Mouse (Mus musculus) heart, embryonic 11.5 days (tissue): ENCODE results near the gene Adgrg2. TPM values are rescaled to one million over a fixed set of nuclear protein-coding genes. Genes with fewer than 3 reads are reported as not detected.

Experiments
- ATAC-seq: fragments of 200-750 bp; cut with Nextera tagmentation; replicated peaks from 2 replicates; pipeline ENCODE4 v1.8.0; 2017; ENCODE audit warnings: moderate library complexity; ENCODE audit not compliant: insufficient number of reproducible peaks, low FRiP score, low TSS enrichment
- H3K27ac ChIP-seq: fragments of 300-500 bp; sonication (generic); 2 replicates; pipeline ENCODE4 v1.5.1; 2014; ENCODE audit warnings: mild to moderate bottlenecking, low read depth, low read length
- H3K27me3 ChIP-seq: fragments of 300-500 bp; sonication (generic); 2 replicates; pipeline ENCODE4 v1.6.1; 2014; ENCODE audit warnings: mild to moderate bottlenecking, low read length, mixed read lengths; ENCODE audit not compliant: control insufficient read depth, insufficient read depth
- H3K36me3 ChIP-seq: fragments of 300-500 bp; sonication (generic); 2 replicates; pipeline ENCODE4 v1.6.1; 2014; ENCODE audit warnings: mild to moderate bottlenecking, low read length, moderate library complexity, mixed read lengths; ENCODE audit not compliant: control insufficient read depth, insufficient read depth
- H3K4me1 ChIP-seq: fragments of 300-500 bp; sonication (generic); 2 replicates; pipeline ENCODE4 v1.6.1; 2014; ENCODE audit warnings: low read length; ENCODE audit not compliant: control insufficient read depth, insufficient read depth
- H3K4me2 ChIP-seq: fragments of 300-500 bp; sonication (generic); 2 replicates; pipeline ENCODE4 v1.6.1; 2014; ENCODE audit warnings: mild to moderate bottlenecking, moderate library complexity
- H3K4me3 ChIP-seq: fragments of 300-500 bp; sonication (generic); 2 replicates; pipeline ENCODE4 v1.5.1; 2014; ENCODE audit warnings: low read depth, low read length
- H3K9ac ChIP-seq: fragments of 300-500 bp; sonication (generic); 2 replicates; pipeline ENCODE4 v1.6.1; 2014; ENCODE audit warnings: mild to moderate bottlenecking, low read depth, low read length, moderate library complexity
- H3K9me3 ChIP-seq: fragments of 300-500 bp; sonication (generic); replicated peaks from 2 replicates; pipeline ENCODE4 v1.6.1; 2016; ENCODE audit warnings: low read length; ENCODE audit not compliant: control insufficient read depth
- WGBS: fragments of 180-500 bp; shearing (Covaris S2); extraction: QIAGEN DNeasy Blood & Tissue Kit; methylation state at CpG from one replicate; pipeline ENCODE4 v1.1.7; 2014; ENCODE audit not compliant: insufficient replicate concordance; 5-methylcytosine and 5-hydroxymethylcytosine counted together
- polyA plus RNA-seq: library from polyadenylated mRNA; unstranded; fragments of >200 nt; fragmentation: Nextera tagmentation; extraction: Ambion mirVana; gene quantifications from 2 replicates; pipeline ENCODE4 v1.2.1, GENCODE M21; 2014

Gene Adgrg2
- polyA plus RNA-seq, 1 experiment from 2014 or later = 0.54 TPM

DNA sequence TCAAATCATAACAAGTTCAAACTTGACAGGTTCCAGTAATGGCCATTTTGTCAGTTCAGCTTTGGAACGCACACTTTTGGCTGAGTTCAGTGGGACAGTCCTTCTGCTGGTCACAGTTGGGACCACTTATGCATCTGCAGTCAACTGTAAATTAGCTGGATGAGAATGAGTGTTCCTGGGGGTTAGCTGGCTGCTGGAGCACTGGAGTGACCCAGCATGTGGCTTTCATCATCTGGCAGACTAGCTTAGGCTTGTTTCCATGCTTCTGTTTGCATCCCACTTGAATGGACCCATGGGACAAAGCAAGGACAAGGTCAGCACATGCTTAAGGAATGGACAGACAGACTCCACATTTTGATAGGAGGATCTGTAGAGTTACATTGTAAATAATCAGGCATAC is 33.2 kb downstream of the Adgrg2 start:
- ATAC-seq = no peak
- H3K27ac ChIP-seq = no peak overlapping the region
- 79% methylated on average over 1 of the region's 1 CpGs for WGBS

DNA sequence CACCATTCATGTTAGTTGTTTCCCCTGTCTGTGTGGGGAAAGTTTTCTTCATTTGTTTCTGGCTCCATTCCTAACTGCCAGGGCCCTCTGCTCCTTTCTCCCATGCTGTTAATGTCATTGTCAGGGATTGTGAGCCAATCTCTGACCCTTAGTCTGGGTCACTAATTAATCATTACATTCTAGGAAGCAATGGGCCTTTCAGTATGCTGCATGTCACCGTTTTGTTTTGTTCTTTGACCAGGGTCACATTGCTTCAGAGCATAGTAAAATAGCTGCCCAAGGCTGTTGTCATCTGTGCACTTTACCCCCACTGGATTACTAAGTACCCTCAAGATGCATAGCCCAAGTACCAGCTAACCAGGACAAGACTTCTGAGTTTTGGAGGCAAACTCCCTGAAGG is 36.0 kb downstream of the Adgrg2 start:
- H3K4me1 ChIP-seq = no peaks in the 10 kb centered on the region
- H3K36me3 ChIP-seq = no peaks in the 10 kb centered on the region
- H3K9me3 ChIP-seq = no peaks in the 10 kb centered on the region
- no peak overlapping the region for H3K9ac ChIP-seq
- WGBS = 68% methylated on average over 1 of the region's 1 CpGs
- no peak overlapping the region for H3K4me2 ChIP-seq
- no peaks in the 10 kb centered on the region; the same call in 1 of the 2 replicates for H3K27me3 ChIP-seq
- ATAC-seq = no peak
- no peak overlapping the region for H3K27ac ChIP-seq
- H3K4me3 ChIP-seq = no peak overlapping the region

More for the DNA sequence above, 33.2 kb downstream of the Adgrg2 start:
- no peaks in the 10 kb centered on the region; the same call in 1 of the 2 replicates for H3K27me3 ChIP-seq
- no peak overlapping the region for H3K4me3 ChIP-seq
- no peaks in the 10 kb centered on the region for H3K4me1 ChIP-seq
- H3K9ac ChIP-seq = no peak overlapping the region
- H3K4me2 ChIP-seq = no peak overlapping the region
- no peaks in the 10 kb centered on the region for H3K36me3 ChIP-seq
- H3K9me3 ChIP-seq = no peaks in the 10 kb centered on the region

DNA sequence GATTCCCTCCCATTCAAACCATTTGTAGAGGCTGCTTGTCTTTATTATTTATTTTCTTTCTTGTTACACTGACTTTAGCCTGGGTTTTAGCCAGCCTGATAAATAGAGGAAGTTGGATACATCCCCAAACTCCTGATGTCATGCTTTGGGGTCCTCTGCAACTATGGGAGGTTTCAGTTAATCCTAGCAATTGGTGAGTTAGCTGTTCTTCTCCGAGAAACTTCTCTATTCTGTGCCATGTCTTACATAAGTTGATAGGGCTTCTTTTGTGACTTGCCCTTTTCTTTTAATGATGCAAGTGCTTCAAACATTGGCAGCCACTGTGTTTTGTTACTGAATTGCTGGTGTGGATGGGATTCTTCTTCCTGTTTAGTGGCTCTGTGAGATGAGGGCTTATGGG is 36.4 kb downstream of the Adgrg2 start:
- WGBS = 55% methylated on average over 1 of the region's 1 CpGs
- Histone ChIP-seq H3K27me3 (no peaks in the 10 kb centered on the region; the same call in 1 of the 2 replicates), H3K4me3 (no peak overlapping the region), H3K9ac (no peak overlapping the region), H3K36me3 (no peaks in the 10 kb centered on the region), H3K4me2 (no peak overlapping the region), H3K4me1 (no peaks in the 10 kb centered on the region), H3K9me3 (no peaks in the 10 kb centered on the region), H3K27ac (no peak overlapping the region)
- ATAC-seq = no peak

DNA sequence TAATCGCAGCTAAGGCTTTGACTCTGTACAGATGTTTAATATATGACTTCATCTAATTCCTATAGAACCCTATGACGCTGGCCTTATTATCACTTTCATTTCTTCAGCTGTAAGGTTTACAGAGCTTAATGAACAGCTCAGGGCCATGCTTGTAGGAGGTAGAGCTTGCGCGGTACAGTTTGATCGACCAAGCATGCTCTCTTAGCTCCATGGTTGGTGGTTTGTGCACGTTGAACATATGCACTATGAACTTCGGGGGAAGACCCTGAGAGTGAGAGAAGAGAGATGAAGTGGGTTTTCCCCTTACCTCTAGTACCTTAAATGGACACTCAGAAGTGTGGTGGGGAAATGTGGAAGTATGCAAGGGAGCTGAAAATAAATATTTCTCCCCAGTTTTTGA is 41.7 kb downstream of the Adgrg2 start:
- no peaks in the 10 kb centered on the region for H3K9me3 ChIP-seq
- 89% methylated on average over 7 of the region's 7 CpGs for WGBS
- H3K36me3 ChIP-seq = no peaks in the 10 kb centered on the region
- no peaks in the 10 kb centered on the region for H3K27me3 ChIP-seq
- no peak overlapping the region for H3K27ac ChIP-seq
- no peaks in the 10 kb centered on the region for H3K4me1 ChIP-seq
- no peak for ATAC-seq
- H3K9ac ChIP-seq = no peak overlapping the region
- no peak overlapping the region for H3K4me3 ChIP-seq
- H3K4me2 ChIP-seq = no peak overlapping the region

DNA sequence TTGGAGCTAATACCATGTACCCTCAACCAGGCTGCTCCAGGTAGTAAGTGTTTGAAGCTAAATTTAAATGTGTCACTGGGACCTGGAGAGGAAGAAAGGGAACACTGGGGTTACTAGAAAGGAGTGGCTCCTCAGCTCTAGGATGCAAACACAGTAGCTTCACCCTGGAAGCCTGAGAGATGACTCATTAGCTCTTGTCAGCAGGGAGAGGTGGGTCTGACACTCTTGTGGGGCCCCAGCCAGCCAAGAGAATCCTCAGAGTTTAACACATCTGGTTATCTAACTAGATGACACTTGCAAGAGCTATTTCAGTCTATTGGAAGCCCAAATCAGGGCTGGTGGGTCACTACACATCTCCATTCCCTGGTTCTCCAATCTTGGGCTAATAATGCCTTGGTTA is 50.8 kb downstream of the Adgrg2 start:
- Histone ChIP-seq H3K27me3 (no peaks in the 10 kb centered on the region; the same call in 1 of the 2 replicates), H3K4me1 (no peaks in the 10 kb centered on the region), H3K4me3 (no peak overlapping the region), H3K9ac (no peak overlapping the region), H3K4me2 (no peak overlapping the region), H3K27ac (no peak overlapping the region), H3K36me3 (no peaks in the 10 kb centered on the region), H3K9me3 (no peaks in the 10 kb centered on the region)
- ATAC-seq = no peak

DNA sequence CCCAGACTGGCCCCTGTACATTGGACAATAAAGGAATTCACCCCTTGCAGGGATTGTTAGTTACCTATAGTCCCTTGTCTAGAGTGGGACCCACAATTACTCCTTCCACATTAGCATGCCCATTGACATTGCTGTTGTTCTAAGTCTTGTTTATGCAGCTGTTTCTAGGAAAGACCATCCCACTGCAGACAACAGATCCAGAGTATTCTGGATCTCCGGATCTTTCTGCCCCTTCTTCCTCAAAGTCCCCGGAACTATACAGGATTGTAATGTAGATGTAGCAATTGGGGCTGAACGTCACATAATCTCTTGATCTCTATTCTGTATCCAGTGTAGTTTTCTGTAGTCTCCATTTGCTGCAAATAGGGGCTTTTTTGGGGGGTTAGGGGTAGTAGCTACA is 57.9 kb downstream of the Adgrg2 start:
- no peak for ATAC-seq
- Histone ChIP-seq H3K4me3 (no peak overlapping the region), H3K9ac (no peak overlapping the region), H3K36me3 (no peaks in the 10 kb centered on the region), H3K27me3 (no peaks in the 10 kb centered on the region), H3K9me3 (no peaks in the 10 kb centered on the region), H3K4me1 (no peaks in the 10 kb centered on the region), H3K4me2 (no peak overlapping the region), H3K27ac (no peak overlapping the region)
- WGBS = 73% methylated on average over 3 of the region's 3 CpGs

DNA sequence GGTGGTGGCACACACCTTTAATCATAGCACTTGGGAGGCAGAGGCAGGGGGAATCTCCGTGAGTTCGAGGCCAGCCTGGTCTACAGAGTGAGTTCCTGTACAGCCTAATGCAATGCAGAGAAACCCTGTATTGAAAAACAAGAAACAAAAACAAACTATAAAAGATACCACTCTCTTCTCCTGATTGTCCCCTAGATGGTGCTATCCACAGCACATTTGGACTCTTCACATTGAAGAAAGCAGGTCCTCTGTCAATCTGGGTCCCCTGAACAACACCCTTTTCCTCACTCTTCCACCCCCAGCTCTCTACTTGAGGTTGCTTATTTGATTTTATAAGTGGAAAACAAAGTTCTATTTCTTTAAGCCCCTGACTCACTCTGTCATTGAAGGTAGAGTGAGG is 58.9 kb downstream of the Adgrg2 start:
- Histone ChIP-seq H3K9ac (no peak overlapping the region), H3K4me2 (no peak overlapping the region), H3K4me3 (no peak overlapping the region), H3K27me3 (no peaks in the 10 kb centered on the region), H3K36me3 (no peaks in the 10 kb centered on the region), H3K4me1 (no peaks in the 10 kb centered on the region), H3K9me3 (no peaks in the 10 kb centered on the region), H3K27ac (no peak overlapping the region)
- ATAC-seq = no peak
- WGBS = 56% methylated on average over 2 of the region's 2 CpGs

DNA sequence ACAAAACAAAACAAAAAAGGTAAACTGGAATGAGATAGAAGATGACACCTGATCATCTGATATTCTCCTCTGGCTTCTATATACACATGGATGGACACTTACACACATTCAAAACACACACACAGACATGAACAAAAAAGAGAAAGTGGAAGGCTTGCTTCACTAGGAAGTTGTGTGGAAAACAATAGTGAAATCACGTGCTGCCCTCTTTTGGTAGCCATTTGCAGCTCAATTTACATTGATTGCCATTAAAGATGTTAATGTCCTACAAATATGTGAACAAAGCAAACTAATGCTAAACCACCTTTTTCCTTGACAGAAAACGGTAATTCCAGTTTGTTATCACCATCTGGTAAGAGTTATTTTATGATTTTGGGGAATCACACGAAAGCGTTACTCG is 65.2 kb downstream of the Adgrg2 start:
- Histone ChIP-seq H3K4me2 (no peak overlapping the region), H3K9ac (no peak overlapping the region), H3K9me3 (no peaks in the 10 kb centered on the region), H3K27ac (no peak overlapping the region), H3K4me1 (no peaks in the 10 kb centered on the region), H3K27me3 (no peaks in the 10 kb centered on the region), H3K36me3 (no peaks in the 10 kb centered on the region), H3K4me3 (no peak overlapping the region)
- WGBS = 66% methylated on average over 5 of the region's 5 CpGs
- ATAC-seq = no peak

DNA sequence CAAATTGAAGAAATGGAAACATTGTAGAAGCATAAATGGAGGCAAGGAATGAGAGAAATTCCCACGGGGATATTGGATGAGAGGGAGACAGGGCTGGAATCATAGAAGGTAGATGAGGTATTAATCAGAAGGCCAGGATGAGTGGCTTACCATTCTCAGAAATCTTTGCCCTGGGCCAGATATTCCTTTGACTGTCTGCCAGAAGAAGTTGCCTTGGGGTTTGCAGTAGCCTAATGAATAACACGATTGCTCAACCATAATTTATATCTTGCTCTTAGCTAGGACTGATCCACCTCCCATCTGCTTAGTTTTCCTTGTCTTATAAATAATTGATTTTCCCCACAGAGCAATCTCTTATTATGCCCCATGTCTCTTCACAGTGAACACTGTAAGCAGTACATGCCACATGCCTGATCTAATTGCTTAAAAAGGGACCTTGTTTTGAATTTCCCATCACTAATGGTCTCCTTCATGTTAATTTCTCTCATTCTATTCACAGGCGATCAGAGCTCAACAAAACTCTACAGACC is 80.8 kb downstream of the Adgrg2 start:
- 77% methylated on average over 3 of the region's 3 CpGs for WGBS
- Histone ChIP-seq H3K9me3 (no peaks in the 10 kb centered on the region), H3K4me3 (no peak overlapping the region), H3K9ac (no peak overlapping the region), H3K27me3 (no peaks in the 10 kb centered on the region), H3K36me3 (no peaks in the 10 kb centered on the region), H3K27ac (no peak overlapping the region), H3K4me2 (no peak overlapping the region), H3K4me1 (no peaks in the 10 kb centered on the region)
- ATAC-seq = no peak
